Mouse (Mus musculus): ENCODE measurements at regions not wholly inside any gene's neighbourhood (a gene's known extent, or its start where the extent isn't known, plus 50 kb on each side); places are given as distances from the start of the nearest gene placed in this dataset.

GRCm38 (mm10) chr2:146625166-146625751 is 113.1 kb upstream of the Ralgapa2 start:
- no peak for DNase-seq

GRCm38 (mm10) chr2:146626531-146626930 is 114.4 kb upstream of the Ralgapa2 start:
- no peak for DNase-seq

GRCm38 (mm10) chr2:146630179-146630578 is 118.0 kb upstream of the Ralgapa2 start:
- DNase-seq = no peak

GRCm38 (mm10) chr2:146631098-146631497 is 119.0 kb upstream of the Ralgapa2 start:
- no peak for DNase-seq

- peak; percentile 49 for DNase-seq
Measured at GRCm38 (mm10) chr2:146633329-146634070, 121.4 kb upstream of the Ralgapa2 start.

- DNase-seq = no peak
Measured at GRCm38 (mm10) chr2:146637573-146637972, 125.4 kb upstream of the Ralgapa2 start.

GRCm38 (mm10) chr2:146646237-146646972 is 134.3 kb upstream of the Ralgapa2 start:
- DNase-seq = no peak

GRCm38 (mm10) chr2:146646973-146647282 is 134.8 kb upstream of the Ralgapa2 start:
- DNase-seq = no peak

- DNase-seq = no peak
Measured at GRCm38 (mm10) chr2:146661346-146661745, 149.2 kb upstream of the Ralgapa2 start.

- DNase-seq = no peak
Measured at GRCm38 (mm10) chr2:146672761-146673160, 160.6 kb upstream of the Ralgapa2 start.

GRCm38 (mm10) chr2:146681979-146682378 is 169.8 kb upstream of the Ralgapa2 start:
- DNase-seq = no peak

GRCm38 (mm10) chr2:146685854-146686507 is 169.7 kb upstream of the Kiz start:
- no peak for DNase-seq

GRCm38 (mm10) chr2:146688544-146688943 is 167.1 kb upstream of the Kiz start:
- no peak for DNase-seq

GRCm38 (mm10) chr2:146693484-146693883 is 162.2 kb upstream of the Kiz start:
- no peak for DNase-seq

- DNase-seq = no peak
Measured at GRCm38 (mm10) chr2:146694041-146694440, 161.6 kb upstream of the Kiz start.

GRCm38 (mm10) chr2:146696277-146696676 is 159.4 kb upstream of the Kiz start:
- DNase-seq = no peak

GRCm38 (mm10) chr2:146696727-146697126 is 158.9 kb upstream of the Kiz start:
- no peak for DNase-seq

- no peak for DNase-seq
Measured at GRCm38 (mm10) chr2:146710676-146711075, 145.0 kb upstream of the Kiz start.

- DNase-seq = no peak
Measured at GRCm38 (mm10) chr2:146721184-146721715, 134.4 kb upstream of the Kiz start.

GRCm38 (mm10) chr2:146722351-146723025 is 133.2 kb upstream of the Kiz start:
- DNase-seq = no peak

GRCm38 (mm10) chr2:146723172-146723571 is 132.5 kb upstream of the Kiz start:
- no peak for DNase-seq

GRCm38 (mm10) chr2:146723671-146724070 is 132.0 kb upstream of the Kiz start:
- no peak for DNase-seq
